Mouse (Mus musculus) brain, adult 2 months (tissue): ENCODE results near the gene Mup21.
"Not testable (repeated sequence)": the region's sequence is repeated elsewhere in the genome, so short reads cannot be mapped to it uniquely, and the experiment has no call there.

ENCODE experiments used
- DNase-seq: peaks from one replicate; pipeline ENCODE4 v3.0.0; 2011; ENCODE audit warnings: low read depth, low spot score

Mup21 gene

DNA sequence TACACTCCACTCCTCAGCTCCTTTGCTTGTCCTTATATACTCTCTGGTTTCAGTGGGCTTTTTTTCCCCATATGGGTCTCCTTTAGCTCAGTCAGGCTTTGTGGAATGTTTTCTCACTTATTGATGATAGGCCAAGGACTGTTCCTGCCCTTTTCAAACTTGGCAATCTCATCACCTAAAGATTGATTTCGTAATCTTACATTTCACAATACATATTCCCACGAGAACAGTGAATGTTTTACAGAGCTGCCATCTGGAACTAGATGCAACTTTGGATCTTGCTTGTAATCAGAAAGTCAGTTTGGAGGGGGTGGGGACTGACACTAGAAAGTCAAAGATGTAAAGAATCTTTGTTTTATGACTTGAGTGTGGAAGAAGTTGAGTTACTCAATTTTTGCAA lies at the start of gene Mup21:
Mup21 (minus strand) TSS at position 53 of the 400 bp plus-strand sequence.
- DNase-seq, result no peak

GRCm38 (mm10) chr4:62199923-62200529 lies 49.4 kb upstream of the Mup21 start:
- DNase-seq, result no peak

GRCm38 (mm10) chr4:62188778-62189177 lies 38.1 kb upstream of the Mup21 start:
- DNase-seq, result no peak

DNA sequence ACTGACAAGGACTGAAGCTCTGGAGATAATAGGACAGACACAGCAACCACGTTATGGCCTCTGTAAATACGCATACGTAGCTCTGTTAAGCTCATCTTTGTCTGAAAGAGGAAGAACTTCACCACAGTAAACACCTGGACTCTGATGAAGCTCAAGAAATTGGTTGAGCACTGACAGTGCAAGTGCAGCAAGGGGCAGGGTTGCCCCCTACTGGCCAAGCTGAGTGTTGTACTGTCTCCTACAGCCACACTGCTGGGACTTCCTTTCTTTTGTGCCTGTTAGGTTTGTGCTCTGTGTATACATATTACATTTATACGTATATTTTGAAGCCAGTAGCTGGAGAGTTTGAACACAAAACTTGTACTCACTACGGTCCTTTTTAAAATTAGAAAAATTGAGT lies 26.6 kb upstream of the Mup21 start:
- peak; percentile 46 for DNase-seq

DNA sequence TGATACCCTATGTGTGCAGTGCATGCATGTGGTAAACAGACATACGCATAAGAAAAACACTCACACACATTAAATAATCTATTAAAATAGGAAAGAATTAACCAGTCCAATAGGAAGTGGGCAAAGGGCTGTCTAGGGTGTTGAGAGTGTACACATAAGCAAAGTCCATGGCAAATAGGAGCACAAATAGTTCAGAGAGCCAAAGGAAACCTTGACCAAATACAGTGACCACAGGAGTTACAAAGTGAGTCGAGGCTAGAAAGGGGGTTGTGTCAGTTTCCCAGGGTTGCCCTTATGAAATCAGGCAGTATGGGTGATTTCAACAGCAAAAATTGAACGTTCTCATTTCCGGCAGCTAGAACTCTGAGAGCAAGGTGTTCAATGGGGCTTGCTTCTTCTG lies 23.8 kb upstream of the Mup21 start:
- DNase-seq, result no peak

DNA sequence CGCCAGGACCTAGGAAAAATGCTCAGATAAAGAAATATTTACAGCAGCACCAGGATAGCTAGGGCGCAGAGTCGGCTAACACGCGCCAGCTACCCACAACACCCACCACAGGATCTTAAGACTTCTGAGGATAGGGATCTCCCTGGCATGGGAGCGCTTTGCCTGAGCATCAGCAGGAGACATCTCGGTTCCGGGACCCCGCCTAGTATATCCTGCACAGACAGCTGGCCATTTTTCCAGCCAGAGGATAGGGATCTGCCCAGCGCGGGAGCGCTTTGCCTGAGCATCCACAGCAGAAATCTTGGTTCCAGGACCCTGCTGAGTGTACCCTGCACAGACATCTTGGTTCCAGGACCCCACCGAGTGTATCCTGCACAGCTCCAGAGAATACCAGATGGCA lies 17.0 kb upstream of the Mup21 start:
- DNase-seq, result not testable (repeated sequence)

DNA sequence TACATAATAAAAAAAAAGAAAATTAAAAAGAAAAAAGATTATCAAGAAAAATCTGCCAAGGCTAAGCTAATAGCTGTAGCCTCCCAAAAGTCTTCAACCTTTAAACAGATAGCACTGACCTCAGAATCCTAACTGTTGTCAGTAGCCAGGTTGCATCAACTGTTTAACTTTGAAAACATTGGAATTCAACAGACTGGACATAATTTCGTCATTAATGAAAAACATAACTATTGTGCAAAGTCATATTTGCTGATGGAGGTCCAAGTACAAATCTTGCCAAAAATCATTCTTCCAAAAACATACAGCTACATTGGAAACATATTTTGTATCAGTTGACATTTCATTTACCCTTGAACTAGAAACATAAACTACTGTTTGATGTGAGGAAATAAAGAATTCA lies 7.7 kb upstream of the Mup21 start:
- no peak for DNase-seq

GRCm38 (mm10) chr4:62133706-62134105 lies 17.0 kb downstream of the Mup21 start:
- peak; percentile 56 for DNase-seq

- DNase-seq, result peak; percentile 43
Measured at GRCm38 (mm10) chr4:62103366-62103765, 47.3 kb downstream of the Mup21 start.
